Mouse (Mus musculus) megakaryocyte-erythroid progenitor cell, adult 5-6 weeks (primary cell): ENCODE results near the gene Frg2f1. TPM values are rescaled to one million over a fixed set of nuclear protein-coding genes. Genes with fewer than 3 reads are reported as not detected.
"Not testable (repeated sequence)": the region's sequence is repeated elsewhere in the genome, so short reads cannot be mapped to it uniquely, and the experiment has no call there.

ENCODE experiments used
- ATAC-seq: replicated peaks from 2 replicates; pipeline ENCODE4 v1.8.0; 2016; ENCODE audit warnings: mild to moderate bottlenecking, inconsistent platforms; ENCODE audit not compliant: severe bottlenecking, poor library complexity, low FRiP score, low TSS enrichment
- total RNA-seq, 2 experiments: library from RNA; stranded (forward) in 1 of 2; stranded (reverse) in 1 of 2; fragments of 200-1000, 215-1000 nt in 1 of 2; fragments of >200 nt in 1 of 2; fragmentation: Nextera tagmentation in 1 of 2; gene quantifications; 2 replicates each; pipeline ENCODE4 v1.2.3; 2014 to 2017

The Frg2f1 gene
- 1.5 TPM in 1 of 2 replicates, not detected in the other for total RNA-seq (2014; fragmentation: Nextera tagmentation)
- 0.28 and 1.7 TPM in 2 replicates for total RNA-seq (2017)

DNA sequence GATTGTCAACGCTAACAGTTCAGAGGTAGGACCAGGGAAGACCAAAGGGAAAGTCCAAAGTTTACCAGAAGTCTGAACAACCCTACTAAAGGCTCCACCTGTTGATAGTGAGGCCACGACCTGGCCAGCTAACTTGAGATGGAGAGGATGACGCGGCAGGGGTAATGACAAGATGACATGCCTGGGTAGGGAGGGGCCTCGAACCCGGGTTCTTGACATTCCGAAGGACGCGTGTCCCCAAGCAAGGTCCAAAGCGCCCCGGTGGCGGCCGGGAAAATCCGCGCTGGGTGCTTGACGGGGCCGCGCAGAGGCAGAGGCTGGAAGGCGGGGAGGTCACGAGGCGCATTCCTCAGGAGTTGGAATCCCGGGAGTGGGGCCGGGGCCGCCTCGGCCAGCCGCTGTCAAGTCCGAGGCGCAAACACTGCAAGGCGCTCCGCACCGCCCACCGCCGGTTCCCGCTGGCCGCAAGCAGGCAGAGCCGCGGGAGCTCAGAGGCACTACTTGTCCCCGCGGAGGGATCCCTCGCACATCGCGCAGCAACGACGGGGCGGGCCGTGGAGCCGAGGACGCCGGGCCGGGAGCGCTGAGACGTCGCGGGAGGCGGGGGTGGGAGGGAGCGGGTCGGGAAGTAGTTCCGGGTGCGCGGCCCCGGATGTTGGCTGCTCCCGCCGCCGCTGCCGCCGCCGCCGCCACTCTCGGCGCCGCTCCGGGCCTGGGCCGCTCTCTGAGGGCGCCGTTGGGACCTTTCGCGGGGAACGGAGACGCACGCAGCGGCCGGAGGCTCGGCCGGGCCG, at the start of gene Frg2f1:
Gene Frg2f1 (minus strand): TSS at position 499 of the 794 bp plus-strand sequence.
- peak; percentile 86 for ATAC-seq

DNA sequence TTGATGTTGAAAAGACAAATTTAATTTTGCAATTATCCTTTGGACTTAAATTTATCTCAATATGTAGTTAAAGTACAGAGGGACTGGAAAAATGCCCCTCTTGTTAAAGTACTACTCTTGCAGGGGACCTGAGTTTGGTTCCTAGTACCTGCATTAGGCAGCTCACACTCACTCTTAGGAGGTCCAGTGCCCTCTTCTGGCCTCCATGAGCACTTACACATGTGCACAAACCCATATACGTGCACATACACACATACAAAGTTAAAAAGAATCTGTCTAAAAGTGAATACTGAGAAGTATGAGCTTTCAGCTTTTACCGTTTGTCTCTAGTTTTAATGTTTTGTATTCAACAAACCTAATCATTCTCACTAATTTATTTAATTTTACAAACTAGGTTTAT, 48.7 kb upstream of the Frg2f1 start:
- ATAC-seq, result no peak

DNA sequence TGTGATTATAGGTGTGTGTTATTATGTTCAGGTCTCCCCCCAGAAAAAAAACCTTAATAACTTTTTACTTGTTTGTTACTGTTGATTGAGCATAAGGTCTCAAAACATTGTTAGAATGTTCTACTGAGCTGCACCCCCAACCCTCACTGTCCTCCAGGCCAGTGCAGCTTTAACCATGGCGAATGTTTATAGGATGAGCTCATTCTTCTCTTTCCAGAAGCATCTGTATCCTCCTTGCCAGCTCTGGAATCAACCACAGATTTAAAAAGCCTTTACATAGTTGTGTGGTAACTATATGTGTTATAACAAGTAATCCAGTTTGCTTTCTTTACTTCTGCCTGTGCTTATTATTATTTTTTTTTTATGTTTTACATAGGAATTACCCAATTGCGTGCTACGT, 36.1 kb upstream of the Frg2f1 start:
- ATAC-seq, result no peak

DNA sequence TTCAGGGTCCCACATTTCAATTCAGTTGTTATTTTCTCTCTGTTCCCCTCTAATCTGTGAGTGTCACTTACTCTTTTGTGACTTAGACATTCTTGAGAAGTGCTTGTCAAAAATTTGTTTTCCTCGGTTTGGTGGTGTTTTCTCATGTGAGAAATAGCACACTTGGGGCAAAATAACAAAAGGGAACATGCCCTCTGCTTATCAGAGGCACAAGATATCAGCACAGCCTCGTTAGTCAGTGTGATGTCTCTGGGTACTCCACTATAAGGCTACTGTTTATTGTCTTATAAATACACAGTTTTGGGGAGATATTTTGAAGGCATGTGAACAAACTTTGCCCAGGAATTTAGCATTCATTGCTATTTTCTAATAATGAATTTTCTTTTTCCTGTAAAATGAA, 35.2 kb upstream of the Frg2f1 start:
- no peak for ATAC-seq

DNA sequence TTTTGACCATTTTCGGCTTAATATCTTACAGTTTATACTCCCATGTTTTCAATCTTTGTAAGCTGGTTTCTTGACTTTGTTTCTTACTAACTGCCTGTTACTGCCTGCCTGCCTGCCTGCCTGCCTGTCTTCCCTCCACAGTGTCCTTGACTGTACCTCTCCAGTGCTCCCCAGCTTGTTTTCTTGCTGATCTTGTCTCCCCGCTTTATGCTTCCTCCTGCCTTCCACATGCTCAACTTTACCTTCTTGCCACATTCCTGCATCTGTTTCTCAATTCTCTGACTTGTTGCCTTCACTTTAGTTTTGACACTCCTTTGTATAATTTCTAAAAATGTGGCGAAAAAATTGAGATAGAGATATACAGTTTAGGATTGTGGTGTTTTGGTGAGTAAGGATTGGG, 33.4 kb upstream of the Frg2f1 start:
- ATAC-seq, result no peak

DNA sequence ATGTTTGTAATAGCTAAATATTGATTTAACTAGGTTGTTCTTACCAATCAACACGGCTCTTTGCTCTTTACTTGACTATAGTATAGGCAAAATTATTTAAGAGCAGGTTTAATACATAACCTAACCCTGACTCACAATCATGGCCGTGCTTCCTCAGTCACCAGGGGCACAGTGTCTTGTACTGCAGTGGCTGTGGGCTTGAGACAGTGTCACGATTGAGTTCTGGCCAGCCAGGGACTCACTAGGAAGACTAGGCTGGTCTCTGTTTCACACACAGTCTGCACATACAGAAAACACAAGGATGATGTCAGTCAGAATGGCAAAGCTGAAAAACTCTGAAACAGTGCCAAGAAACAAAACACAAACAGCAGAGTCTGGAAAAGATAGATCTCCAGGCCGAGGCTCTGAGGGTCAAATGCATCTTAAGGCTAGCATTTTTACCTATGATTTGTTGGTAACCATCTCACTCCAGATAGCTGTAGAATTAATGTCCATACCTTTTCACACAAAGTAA, 27.1 kb upstream of the Frg2f1 start:
- ATAC-seq, result no peak

DNA sequence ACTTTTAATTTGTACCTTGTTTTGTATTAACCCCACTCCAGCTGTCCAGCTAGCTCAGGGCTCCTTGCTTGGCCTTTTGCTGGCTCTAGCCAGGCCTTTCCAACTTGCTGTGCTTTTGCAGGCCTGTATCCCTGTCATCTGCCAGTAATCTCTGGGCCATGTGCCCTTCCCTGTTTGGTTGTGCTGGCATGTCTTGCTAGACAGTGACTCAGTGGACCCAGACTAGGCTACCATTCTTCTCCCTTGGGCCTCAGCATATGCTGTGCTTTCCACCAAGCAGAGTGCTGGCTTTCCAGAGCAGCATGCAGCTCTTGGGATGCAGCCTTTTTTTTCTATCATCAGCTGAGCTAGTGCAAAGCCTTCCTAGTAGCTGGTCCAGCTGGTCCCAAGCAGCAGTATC, 23.8 kb upstream of the Frg2f1 start:
- no peak for ATAC-seq

DNA sequence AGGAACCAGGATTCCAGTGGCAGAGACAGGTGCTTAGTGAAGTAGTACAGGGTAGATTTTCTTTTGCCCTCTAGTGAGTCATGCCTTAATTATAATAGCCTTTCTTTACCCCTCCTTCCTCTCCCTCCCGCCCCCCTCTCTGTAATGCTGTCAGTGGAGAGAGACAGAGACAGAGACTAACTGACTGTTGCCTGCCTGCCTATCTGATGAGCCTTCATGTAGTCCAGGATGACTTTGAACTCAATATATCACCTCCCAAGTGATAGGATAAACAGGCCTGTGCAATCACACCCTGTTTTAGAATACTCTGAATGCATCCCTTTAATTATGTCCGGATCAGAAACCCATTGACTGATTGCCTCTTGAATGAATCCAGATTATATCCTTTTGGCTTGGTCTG, 16.1 kb upstream of the Frg2f1 start:
- ATAC-seq, result peak; percentile 37; the same call in 1 of the 2 replicates

DNA sequence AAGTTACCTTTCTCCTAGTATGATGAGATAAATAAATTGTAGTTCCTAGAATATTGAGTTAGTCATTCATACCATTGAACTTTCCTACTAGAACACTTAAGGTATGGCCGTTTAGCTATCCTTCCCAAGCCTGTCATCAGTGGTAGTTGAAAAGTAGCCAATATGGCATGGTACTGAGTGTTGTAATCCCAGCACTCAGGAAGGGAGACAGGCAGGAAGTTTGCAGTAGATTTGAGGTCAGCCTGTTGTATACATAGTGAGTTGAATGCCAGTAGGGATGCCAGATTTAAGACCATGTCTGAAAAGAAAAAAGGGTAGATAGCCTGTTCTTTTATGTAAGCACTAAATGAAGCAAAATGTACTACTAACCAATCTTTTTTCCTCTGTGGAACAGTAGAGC, 11.5 kb upstream of the Frg2f1 start:
- ATAC-seq, result no peak

DNA sequence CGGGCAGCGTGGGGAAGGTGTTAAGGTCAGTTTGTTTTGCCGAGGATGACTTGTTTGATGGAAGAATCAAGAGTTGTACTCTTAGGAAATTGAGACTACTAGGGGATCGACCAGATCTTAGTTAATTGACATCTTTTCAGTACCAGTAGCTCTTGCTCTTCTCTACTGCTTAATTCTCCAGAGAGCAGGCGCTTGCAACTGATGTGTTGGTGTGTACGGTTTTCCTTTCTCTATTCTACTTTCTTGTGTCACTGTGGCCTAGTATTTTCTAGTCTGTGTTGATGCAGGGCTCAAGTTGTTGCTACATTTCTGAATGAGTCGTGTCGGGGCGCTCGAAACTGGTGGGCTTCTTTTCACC, 1.2 kb upstream of the Frg2f1 start:
- peak; percentile 4; the same call in 1 of the 2 replicates for ATAC-seq

DNA sequence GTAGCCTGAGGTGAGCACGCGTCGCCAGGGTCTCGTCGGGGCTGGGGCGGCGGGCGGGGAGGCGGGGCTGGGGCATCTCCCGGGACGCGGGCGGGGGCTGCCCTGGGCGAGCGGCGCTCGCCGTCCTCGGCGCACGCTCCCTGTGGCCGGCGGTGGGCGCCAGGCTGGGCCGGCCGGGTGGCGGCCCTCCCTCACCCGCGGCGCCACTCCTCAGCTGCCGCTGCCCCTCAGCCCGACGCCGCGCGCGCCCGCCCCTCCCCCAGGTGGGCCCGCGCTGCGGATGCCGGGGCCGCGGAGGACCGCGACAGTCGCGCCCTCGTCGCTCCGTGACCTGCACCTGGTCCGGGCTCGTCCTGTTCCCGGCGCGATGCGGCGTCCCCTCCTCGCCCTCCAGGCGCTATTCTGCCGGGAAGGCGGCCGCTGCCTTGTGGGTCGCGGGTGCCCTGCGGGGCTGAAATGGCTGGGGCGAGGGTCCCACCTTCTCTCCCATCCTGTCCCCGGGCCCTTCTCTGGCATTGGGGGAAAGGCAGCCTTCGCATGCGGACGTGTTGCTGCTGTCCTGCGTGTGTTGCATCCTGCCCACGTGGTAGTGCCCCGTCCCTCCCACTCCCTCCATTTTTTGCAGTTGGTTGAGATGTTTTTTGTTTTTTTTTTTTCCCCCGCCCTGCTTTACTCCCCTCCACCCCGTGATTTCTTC, 655 bp upstream of the Frg2f1 start:
- peak; percentile 59 for ATAC-seq

DNA sequence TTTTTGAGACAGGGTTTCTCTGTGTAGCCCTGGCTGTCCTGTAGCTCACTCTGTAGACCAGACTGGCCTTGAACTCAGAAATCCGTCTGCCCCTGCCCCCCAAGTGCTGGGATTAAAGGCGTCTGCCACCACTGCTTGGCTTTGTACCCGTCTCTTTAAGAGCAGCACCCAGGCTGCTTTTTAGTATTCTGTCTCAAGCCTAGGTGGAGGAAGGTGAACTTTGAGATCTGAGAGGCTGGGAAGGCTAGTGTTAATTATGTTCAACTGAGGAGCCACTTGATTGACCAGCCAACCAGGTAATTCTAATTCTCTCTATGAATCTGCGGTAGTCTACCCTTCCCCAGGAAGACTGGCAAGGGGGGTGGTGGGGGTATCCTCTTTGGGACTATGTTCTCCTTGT, 1.9 kb downstream of the Frg2f1 start:
- ATAC-seq, result no peak

DNA sequence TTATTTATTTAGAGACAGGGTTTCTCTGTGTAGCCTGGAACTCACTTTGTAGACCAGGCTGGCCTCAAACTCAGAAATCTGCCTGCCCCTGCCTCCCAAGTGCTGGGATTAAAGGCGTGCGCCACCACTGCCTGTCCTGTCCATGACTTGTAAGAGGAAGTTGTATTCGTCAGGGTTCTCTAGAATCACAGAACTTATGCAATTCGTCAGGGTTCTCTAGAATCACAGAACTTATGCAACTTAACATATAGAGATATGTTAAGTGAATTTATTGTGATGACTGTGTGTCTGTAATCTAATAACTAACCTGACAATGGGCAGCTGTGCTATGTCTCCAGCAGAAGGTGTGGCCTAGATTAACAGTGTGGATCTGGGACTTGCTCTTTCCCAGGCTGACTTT, 2.7 kb downstream of the Frg2f1 start, which contains the start of gene Foxj3:
Gene Foxj3 (plus strand): TSS at position 390 of the 400 bp plus-strand sequence.
- not testable (repeated sequence) for ATAC-seq

DNA sequence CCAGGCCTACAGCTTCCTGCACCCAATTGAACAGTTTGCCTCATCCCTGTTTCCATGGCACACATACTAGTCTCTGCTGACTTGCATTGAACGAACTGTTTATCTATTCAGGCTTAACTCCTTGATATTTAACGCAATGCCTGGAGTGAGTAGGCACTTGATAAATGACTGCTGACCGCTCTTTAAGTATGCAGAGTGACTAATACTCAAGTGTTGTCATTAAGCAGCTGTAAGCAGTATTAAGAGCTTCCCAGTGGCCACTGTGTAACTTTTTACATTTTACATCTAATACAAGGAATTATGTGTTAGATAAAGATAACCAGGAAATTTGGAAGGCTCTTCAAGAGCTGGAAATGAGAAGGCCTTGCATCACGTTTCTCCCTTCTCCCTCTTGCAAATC, 4.2 kb downstream of the Frg2f1 start:
- ATAC-seq, result no peak

DNA sequence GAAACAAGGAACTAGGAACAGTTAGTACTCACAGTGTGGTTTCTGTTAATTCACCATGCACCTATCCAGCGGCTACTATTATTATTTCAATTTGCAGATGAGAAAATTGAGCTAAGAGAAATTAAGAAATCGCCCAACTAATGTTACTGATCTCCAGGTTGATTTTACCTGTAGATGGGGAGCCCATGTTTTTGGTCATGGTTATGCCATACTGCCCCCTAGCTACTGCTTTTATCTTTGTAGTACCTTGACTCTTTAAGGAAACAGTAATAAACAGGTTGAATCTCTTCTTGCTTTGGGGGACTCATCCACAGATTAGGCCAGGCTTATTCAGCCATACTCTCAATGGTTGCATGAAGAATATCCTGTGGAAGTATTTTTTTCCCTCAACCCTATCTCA, 7.5 kb downstream of the Frg2f1 start:
- no peak for ATAC-seq

DNA sequence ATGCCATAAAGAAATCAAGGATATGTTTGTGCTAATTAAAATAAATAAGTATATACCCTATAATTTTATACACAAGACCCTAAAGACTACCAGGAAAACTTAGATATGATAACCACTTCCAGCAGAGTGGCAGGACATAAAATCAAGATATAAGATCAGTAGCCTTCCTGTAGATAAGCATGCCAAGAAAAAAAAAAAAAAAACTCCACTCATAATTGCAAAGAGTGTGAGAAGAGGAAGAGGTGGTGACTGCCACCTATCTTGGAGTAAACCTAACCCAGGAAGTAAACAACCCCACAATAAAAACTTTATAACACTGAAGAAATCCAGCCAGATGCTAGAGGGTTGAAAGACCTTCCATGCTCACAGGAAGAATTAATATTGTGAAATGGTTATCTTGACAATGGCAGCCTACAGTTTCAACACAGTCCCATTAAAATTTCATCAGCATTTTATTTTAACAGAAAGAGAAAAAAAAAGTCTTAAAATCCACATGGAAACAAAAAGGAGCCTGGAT, 12.9 kb downstream of the Frg2f1 start:
- ATAC-seq, result no peak

DNA sequence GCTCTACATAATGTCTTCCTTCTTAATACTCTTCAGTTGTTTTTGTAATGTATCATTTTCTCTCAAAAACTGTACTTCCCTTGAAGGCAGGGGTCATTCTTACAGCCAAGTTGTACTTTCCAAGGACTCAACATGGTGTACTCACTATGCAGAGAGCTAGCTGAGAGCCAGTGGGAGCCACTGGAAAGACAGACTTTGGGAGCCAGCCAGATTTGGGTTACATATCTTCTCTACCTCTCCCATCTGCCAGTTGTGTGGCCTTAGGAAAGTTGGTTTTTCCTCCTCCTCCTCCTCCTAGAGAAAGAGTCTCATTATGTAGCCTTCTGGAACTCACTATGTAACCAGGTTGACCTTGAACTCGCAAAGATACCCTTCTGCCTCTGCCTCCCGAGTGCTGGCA, 14.9 kb downstream of the Frg2f1 start:
- ATAC-seq, result no peak

DNA sequence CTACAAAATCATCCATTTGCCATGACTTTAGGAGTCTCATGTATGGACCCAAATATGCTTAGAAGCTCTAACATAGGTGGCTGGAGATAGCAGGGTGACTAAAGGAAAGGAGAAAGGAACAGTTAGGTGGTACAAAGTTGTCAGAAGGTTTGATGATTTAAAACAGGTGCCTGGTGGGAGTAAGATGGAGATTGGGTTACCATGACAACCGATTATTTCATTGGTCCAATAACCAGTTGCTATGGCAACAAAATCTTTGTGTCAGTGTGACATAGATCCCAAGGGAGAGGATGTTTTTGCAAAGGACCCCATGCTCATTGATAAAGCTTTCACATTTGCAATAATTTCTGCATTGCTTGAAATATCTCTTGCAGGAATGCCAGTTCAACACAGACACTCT, 15.3 kb downstream of the Frg2f1 start:
- ATAC-seq, result no peak

DNA sequence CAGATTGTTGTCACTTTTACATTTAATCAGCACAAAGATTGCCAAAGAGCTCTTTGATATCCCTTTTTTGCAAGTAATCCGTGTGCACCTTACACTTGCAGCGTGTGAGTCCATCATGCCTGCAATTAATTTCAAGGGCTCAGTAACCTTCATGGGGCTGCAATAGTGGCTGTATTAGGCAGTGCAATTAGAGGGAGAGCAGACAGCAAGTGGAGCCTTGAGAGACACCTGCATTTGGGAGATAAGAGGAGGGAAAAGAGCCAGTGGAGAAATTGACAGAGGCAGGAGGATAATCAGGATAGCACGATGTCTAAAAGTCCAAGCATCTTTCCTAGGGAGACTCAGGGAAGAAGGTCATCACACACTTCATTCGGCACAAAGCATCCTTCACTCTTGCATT, 15.8 kb downstream of the Frg2f1 start:
- ATAC-seq, result 0 out of 2 replicates have a peak, but pooled peaks have one; percentile 22

DNA sequence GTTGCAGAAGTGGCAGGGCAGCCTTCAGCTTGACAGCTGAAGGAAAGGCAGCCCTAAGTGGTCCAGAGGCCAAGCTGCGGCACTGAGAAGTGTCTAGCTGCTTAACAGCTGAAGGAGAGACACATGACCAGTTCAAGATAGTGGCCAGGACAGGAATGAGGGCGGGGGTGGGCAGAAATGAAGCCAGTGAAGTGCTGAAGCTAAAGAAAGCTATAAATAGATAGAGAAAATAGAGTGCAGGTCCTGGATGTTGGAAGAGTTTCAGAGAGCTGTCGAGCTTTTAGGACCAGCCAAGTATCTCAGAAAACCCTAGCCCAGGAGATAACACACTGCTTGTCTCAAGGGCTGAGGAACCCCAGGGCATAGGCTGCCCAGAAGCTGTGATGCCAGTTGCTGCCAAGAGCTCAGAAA, 26.6 kb downstream of the Frg2f1 start:
- ATAC-seq, result no peak
